Mouse (Mus musculus) heart, embryonic 16.5 days (tissue): ENCODE data around the gene Wdr72. TPM values are rescaled to one million over a fixed set of nuclear protein-coding genes. Genes with fewer than 3 reads are reported as not detected.
A peak's percentile ranks its signal among the peaks of the same experiment; 100 is the strongest.

Source experiments
- ATAC-seq: fragments of 200-750 bp; cut with Nextera tagmentation; replicated peaks from 2 replicates; pipeline ENCODE4 v1.8.0; 2017; ENCODE audit warnings: moderate number of reproducible peaks; ENCODE audit not compliant: insufficient read depth, low FRiP score; ENCODE audit errors: extremely low read depth
- H3K27ac ChIP-seq: fragments of 300-500 bp; sonication (generic); 2 replicates; pipeline ENCODE4 v1.5.1; 2014; ENCODE audit warnings: mild to moderate bottlenecking, low read length, control low read depth, moderate library complexity
- H3K27me3 ChIP-seq: fragments of 300-500 bp; sonication (generic); 2 replicates; pipeline ENCODE4 v1.6.1; 2014; ENCODE audit warnings: low read length, mixed read lengths; ENCODE audit not compliant: control insufficient read depth, insufficient read depth
- H3K36me3 ChIP-seq: fragments of 300-500 bp; sonication (generic); 2 replicates; pipeline ENCODE4 v1.6.1; 2014; ENCODE audit not compliant: control insufficient read depth, insufficient read depth
- H3K4me1 ChIP-seq: fragments of 300-500 bp; sonication (generic); 2 replicates; pipeline ENCODE4 v1.6.1; 2014; ENCODE audit warnings: low read length, mixed read lengths; ENCODE audit not compliant: control insufficient read depth, insufficient read depth
- H3K4me2 ChIP-seq: fragments of 300-500 bp; sonication (generic); 2 replicates; pipeline ENCODE4 v1.6.1; 2014; ENCODE audit warnings: low read depth, mild to moderate bottlenecking, control low read depth, low read length
- H3K4me3 ChIP-seq: fragments of 300-500 bp; sonication (generic); 2 replicates; pipeline ENCODE4 v1.5.1; 2014; ENCODE audit warnings: mild to moderate bottlenecking, control low read depth, low read length
- H3K9ac ChIP-seq: fragments of 300-500 bp; sonication (generic); 2 replicates; pipeline ENCODE4 v1.6.1; 2014; ENCODE audit warnings: low read length, control low read depth
- H3K9me3 ChIP-seq: fragments of 300-500 bp; sonication (generic); replicated peaks from 2 replicates; pipeline ENCODE4 v1.6.1; 2016; ENCODE audit warnings: low read length; ENCODE audit not compliant: control insufficient read depth
- WGBS: fragments of 180-500 bp; shearing (Covaris S2); extraction: QIAGEN DNeasy Blood & Tissue Kit; methylation state at CpG from one replicate; pipeline ENCODE4 v1.1.7; 2014; 5-methylcytosine and 5-hydroxymethylcytosine counted together
- polyA plus RNA-seq: library from polyadenylated mRNA; unstranded; fragments of >200 nt; fragmentation: Nextera tagmentation; extraction: Ambion mirVana; gene quantifications from 2 replicates; pipeline ENCODE4 v1.2.1, GENCODE M21; 2015

Wdr72 gene
- polyA plus RNA-seq = 1.5 and 2.0 TPM in 2 replicates

DNA sequence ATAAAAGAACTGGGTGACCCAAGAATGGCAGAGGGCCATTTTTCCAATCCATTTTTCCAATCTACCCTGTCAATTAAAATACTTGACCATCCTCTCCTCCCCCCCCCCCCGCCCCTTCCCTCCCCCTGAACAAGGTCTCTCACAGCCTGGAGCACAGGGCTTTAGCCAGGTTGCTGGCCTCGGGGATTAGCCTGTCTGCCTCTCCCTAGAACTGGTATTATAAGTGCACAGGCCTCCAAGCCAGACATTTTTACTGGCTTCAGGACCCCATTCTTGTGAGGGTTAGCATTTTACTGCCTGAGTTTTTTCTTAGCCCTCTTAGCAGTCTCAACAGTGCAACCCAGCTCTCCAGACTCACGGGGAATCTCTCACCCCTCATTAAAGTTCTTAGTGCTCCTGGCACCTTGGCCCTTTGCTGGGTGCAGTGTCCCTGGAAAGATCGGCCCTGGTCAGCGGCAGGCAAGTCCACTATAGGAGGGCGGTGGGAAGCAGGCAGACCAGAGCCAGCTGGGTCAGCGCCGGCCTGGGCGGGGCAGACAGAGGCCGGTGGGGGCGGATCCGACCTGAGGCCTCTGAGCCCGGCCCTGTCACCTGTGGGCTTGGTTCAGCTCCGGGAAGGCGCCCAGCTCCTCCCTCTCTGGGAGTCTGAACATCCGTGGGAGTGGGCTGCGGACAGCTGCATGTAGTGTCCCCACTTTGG lies at the start of gene Wdr72:
Wdr72 (plus strand) TSS at position 596 of the 700 bp plus-strand sequence.
- ATAC-seq = peak; percentile 52; the same call in 1 of the 2 replicates
- Histone ChIP-seq H3K9me3 (no peaks in the 10 kb centered on the region), H3K4me1 (peaks cover 3% of the 10 kb centered on the region; the same call in 1 of the 2 replicates), H3K4me2 (peak within 1 kb of the TSS; percentile 67), H3K27ac (no peak within 1 kb of the TSS), H3K36me3 (no peaks in the 10 kb centered on the region), H3K4me3 (peak within 1 kb of the TSS; percentile 48), H3K9ac (peak within 1 kb of the TSS; percentile 41), H3K27me3 (peaks cover 3% of the 10 kb centered on the region; the same call in 1 of the 2 replicates)
- WGBS = 6% methylated on average over 16 of the region's 17 CpGs

DNA sequence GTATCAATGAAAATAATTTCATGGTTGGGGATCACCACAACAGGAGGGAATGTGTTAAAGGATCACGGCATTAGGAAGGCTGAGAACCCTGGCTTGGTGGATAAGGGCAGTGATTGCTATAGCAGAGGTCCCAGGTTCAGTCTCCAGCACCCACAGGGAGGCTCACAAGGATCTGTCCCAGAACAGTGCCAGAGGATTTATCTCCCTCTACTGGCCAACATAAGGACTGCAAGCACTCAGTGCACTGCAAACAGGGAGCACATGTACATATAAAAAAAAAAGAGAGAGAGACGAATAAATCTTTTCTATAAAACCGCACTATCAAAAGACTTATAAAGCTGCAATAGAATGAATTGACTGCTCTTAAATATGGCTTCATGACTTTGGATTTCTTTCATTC lies 43.9 kb upstream of the Wdr72 start:
- peaks cover 3% of the 10 kb centered on the region; the same call in 1 of the 2 replicates for H3K4me1 ChIP-seq
- no peaks in the 10 kb centered on the region for H3K27me3 ChIP-seq
- no peak overlapping the region for H3K4me3 ChIP-seq
- H3K9ac ChIP-seq = no peak overlapping the region
- no peaks in the 10 kb centered on the region for H3K36me3 ChIP-seq
- 84% methylated on average over 3 of the region's 3 CpGs for WGBS
- no peak overlapping the region for H3K27ac ChIP-seq
- H3K4me2 ChIP-seq = no peak overlapping the region
- H3K9me3 ChIP-seq = no peaks in the 10 kb centered on the region
- no peak for ATAC-seq

DNA sequence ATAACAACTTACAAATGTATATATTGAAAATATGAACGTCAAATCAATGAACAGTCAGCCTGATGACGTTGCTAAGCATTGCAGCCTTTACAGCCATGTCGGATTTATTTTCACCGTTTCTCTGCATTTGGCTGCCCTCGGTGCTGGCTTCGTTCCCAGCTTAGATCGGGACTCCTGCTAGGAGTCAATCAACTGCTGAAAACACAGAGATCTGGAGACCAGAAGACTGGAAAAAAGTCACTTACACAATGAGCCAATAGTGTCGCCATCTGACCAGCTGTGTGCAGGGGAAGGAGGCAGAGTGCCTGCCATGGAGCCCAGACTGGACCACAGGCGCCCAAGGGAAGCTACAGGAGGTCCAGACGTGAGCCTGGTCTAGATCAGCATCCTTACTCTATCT lies 43.4 kb upstream of the Wdr72 start:
- no peaks in the 10 kb centered on the region for H3K9me3 ChIP-seq
- no peak overlapping the region for H3K4me3 ChIP-seq
- H3K27me3 ChIP-seq = no peaks in the 10 kb centered on the region
- H3K4me1 ChIP-seq = peaks cover 3% of the 10 kb centered on the region; the same call in 1 of the 2 replicates
- H3K36me3 ChIP-seq = no peaks in the 10 kb centered on the region
- H3K4me2 ChIP-seq = no peak overlapping the region
- no peak for ATAC-seq
- no peak overlapping the region for H3K27ac ChIP-seq
- no peak overlapping the region for H3K9ac ChIP-seq
- 62% methylated on average over 10 of the region's 10 CpGs for WGBS

DNA sequence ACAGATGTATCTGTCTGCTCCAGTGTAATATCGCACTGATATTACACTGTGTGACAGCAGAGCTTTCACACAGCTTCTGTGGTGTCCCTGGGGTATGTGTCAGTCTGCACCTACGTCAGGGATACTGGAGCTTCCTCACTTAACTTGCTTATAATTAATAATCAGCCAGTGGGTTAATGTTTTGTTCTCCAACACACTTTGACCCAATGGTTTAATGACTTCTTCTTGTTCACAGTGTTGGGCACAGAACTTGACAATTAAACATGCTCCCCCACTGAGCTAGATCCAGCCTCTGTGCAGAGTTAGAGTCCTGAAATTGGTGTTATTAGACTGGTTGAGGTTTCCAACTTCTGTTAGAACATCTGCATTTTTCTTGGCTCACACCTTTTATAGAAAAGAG lies 34.2 kb upstream of the Wdr72 start:
- no peak overlapping the region for H3K4me3 ChIP-seq
- no peaks in the 10 kb centered on the region for H3K36me3 ChIP-seq
- H3K27ac ChIP-seq = no peak overlapping the region
- H3K27me3 ChIP-seq = no peaks in the 10 kb centered on the region
- WGBS = 81% methylated on average over 2 of the region's 2 CpGs
- H3K9ac ChIP-seq = no peak overlapping the region
- H3K4me2 ChIP-seq = no peak overlapping the region
- H3K9me3 ChIP-seq = no peaks in the 10 kb centered on the region
- ATAC-seq = no peak
- H3K4me1 ChIP-seq = no peaks in the 10 kb centered on the region

DNA sequence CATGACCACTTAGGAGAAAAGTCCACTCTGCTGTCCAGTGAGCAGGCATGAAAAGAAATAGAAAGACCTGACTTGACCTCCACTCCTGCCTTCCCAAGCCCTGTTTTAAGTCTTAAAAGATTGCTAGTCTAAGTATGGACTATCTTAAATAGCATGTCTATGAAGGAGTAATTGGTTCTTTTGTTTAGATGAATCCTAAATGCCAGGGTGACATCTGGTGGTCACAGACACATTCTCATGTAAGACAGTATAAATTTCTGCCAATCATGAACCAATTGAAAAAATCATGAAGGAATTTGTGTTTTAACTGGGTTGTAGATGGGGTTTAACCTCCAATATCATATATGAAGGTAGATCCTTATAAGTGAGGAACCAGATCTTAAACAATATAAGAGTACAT lies 31.7 kb upstream of the Wdr72 start:
- Histone ChIP-seq H3K4me1 (no peaks in the 10 kb centered on the region), H3K9ac (no peak overlapping the region), H3K4me3 (no peak overlapping the region), H3K36me3 (no peaks in the 10 kb centered on the region), H3K4me2 (no peak overlapping the region), H3K27me3 (no peaks in the 10 kb centered on the region), H3K27ac (no peak overlapping the region), H3K9me3 (no peaks in the 10 kb centered on the region)
- ATAC-seq = no peak

DNA sequence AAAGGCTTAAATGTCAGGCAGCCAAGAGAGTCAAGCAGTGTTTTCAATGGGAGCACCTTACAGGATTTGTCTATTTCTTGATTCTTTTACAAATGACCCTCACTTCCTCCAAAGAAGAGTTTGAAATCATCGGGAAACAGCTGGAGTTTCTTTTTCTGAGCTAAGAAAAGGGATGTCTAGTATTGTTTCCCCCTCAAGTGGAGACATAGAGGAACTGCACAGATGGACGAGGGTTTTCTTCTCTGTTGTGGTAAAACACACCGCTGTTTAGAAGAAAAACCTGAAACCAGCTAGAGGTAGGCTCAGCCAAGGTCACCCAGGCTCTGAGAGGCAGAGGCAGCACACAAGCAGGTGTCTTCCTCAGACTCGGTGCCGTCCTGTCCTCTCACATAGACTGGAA lies 29.9 kb upstream of the Wdr72 start:
- H3K4me1 ChIP-seq = no peaks in the 10 kb centered on the region
- H3K4me2 ChIP-seq = peak overlapping the region; percentile 22; the same call in 1 of the 2 replicates
- no peaks in the 10 kb centered on the region for H3K27me3 ChIP-seq
- H3K27ac ChIP-seq = no peak overlapping the region
- H3K36me3 ChIP-seq = no peaks in the 10 kb centered on the region
- H3K9me3 ChIP-seq = no peaks in the 10 kb centered on the region
- peak overlapping the region; percentile 24; the same call in 1 of the 2 replicates for H3K4me3 ChIP-seq
- H3K9ac ChIP-seq = no peak overlapping the region
- no peak for ATAC-seq
- WGBS = 35% methylated on average over 5 of the region's 5 CpGs

DNA sequence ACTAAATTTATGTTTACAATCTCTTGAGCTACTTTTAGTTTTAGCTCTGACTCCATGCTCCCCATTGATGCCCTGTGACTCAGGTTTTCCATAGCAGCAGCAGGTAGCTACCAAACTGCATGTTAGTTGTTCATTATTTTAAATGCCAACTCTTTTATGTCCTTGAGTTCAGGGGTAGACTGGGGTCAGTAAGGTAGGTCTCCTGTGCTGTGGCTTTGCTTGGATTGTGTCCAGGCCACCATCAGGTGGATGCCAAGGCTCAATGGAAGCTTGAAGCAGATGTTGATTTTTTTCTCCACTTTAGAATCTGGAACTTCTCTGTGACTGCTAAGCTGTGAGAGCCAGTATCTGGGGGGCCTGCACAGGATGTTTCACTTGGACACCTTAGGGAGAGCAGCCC lies 8.6 kb upstream of the Wdr72 start:
- Histone ChIP-seq H3K4me2 (no peak overlapping the region), H3K4me1 (no peaks in the 10 kb centered on the region), H3K27ac (no peak overlapping the region), H3K9me3 (no peaks in the 10 kb centered on the region), H3K27me3 (no peaks in the 10 kb centered on the region), H3K36me3 (no peaks in the 10 kb centered on the region), H3K9ac (no peak overlapping the region), H3K4me3 (no peak overlapping the region)
- no peak for ATAC-seq

DNA sequence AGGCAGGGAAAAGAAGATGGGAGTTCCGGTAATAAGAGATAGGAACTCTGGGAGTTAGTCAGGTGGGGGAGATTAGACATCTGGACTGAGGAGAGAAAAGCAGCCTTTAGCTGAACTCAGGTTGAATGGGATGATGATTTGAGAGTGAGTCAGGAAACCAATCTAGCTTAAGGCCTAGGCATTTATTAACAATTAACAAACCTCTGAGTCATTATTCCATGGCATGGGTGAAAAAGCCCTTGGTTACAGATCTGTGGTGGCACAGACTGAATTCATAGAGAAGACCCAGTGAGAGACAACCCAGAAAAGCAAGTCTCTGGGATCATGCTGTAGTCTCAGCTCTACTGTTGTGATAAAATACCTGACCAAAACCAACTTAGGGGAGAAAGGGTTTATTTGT lies 7.5 kb upstream of the Wdr72 start:
- Histone ChIP-seq H3K4me1 (no peaks in the 10 kb centered on the region), H3K4me3 (no peak overlapping the region), H3K27ac (no peak overlapping the region), H3K36me3 (no peaks in the 10 kb centered on the region), H3K4me2 (no peak overlapping the region), H3K9me3 (no peaks in the 10 kb centered on the region), H3K27me3 (no peaks in the 10 kb centered on the region), H3K9ac (no peak overlapping the region)
- no peak for ATAC-seq
- WGBS = 79% methylated on average over 1 of the region's 1 CpGs

DNA sequence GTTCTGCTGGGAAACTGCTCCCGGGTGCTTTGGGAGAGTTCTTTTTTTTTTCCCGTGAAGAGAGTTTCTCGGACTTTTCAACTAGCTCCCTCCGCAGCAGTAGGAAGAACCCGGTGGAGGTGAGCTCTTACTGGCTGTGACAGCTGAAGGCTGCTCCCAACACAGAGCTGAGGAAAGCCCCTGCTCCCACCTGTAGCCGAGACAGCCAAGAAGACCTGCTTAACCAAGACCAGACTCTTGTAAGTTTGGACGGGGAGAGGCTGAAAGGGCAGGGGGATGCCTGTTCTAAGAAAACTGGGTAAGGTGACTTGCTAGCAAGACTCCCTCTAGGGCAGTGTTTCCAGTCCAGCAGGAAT lies 283 bp downstream of the Wdr72 start:
- ATAC-seq = no peak
- Histone ChIP-seq H3K36me3 (no peaks in the 10 kb centered on the region), H3K4me3 (peak overlapping the region; percentile 48), H3K9ac (peak overlapping the region; percentile 41), H3K9me3 (no peaks in the 10 kb centered on the region), H3K4me2 (peak overlapping the region; percentile 67), H3K4me1 (peaks cover 3% of the 10 kb centered on the region; the same call in 1 of the 2 replicates), H3K27ac (no peak overlapping the region), H3K27me3 (peaks cover 3% of the 10 kb centered on the region; the same call in 1 of the 2 replicates)
- WGBS = 1% methylated on average over 7 of the region's 7 CpGs
